Mouse (Mus musculus): ENCODE results near the gene Gm38392.

Gene Gm38392

DNA sequence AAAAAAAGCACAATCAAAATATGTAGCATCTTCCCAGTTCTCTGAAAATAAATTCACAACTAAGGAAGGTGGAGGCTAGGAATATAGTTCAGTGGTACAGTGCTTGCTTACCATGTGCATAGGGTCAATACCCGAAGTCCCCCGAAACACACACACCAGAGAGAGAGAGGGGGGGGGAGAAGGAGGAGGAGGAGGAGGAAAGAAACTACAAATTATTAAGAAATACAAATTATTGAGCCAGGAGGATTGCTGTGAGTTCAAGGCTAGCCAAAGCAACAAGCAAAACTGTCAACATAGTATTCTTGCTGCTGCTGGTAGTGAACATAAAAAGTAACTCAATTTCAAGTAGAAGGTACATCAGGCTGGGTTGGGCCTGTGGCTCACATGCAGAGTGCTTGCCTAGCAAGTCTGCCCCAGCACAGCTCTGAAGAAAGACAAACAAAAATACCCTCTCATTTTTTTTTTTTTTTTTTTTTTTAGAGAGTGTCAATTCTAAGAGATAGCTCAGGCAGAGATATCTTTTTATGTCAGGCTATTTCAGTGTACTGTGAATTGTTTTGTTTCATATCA, 87.4 kb downstream of the Gm38392 start:
- DNase-seq (ENCODE audit: low read depth): no peak

DNA sequence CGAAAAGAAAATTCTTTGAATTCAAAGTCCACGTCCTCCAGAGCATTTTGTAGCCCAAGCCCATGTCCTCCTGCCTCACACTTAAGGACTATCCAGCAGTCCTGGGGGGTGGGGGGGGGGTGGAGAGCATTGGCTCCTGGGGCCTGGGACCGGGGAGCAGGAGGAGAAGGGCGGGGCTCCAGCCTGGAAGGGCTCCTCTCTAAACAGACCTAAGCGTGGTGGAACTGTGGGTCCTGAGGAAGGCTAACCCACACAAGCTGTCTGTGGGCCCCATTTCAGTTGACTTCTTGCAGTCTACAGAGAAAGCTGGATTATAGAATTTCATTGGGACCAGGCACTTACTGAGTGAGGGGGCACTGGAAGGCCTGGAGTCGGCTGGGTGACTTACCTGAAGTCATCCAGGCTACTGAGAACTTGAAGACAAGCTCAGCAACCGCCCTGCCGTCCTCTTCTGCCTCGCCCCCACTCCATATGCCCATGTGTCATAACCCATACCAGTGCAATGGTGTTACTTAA, 88.4 kb downstream of the Gm38392 start:
- no peak for DNase-seq (ENCODE audit: low read depth)

DNA sequence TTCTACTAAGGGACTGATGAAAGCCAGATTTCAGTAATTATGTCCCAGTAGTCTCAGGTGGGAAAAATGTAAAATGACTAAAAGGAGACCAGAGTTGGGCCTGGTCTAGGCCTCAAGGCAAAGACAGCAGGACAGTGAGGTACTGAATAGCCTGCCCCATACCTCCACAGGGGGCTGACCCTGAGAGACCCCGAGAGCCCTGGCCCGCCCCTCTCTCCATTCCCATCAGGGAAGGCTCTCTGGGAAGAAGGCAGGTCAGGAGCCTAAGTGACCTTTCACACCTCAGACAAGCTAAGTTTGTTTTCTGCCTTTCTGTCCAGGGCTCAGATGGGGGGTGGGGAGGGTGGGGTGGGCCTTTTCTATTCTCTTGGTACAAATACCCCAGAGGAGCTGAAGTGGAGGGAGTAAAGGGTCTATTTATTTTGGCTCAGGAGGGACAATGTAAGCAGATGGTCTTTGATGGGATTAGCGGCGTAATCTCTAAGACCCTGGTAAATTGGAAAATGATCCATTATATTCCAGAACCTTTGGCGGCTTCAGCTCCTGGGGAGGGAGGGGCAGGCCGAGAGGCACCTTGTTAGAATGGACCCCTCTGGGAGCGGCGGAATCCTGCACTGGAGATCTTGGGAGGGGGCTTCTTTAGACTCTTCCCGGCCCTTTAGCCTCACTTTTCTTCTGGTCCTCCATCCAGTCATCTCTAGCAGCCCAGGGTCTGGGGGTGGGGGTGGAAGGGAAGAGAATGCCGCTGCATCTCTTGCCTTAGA, 89.1 kb downstream of the Gm38392 start:
- no peak for DNase-seq (ENCODE audit: low read depth)

All from c-Kit-positive CD71-negative TER-119-negative erythroid progenitor cells, embryonic 14.5 days (primary cell).